Mouse (Mus musculus): ENCODE measurements around the gene Fam217b. TPM values are rescaled to one million over a fixed set of nuclear protein-coding genes. Genes with fewer than 3 reads are reported as not detected.

Fam217b gene
- polyA plus RNA-seq, 1 experiment, result 2.9 TPM

GRCm38 (mm10) chr2:178428676-178429075 lies 14.4 kb downstream of the Fam217b start:
- no peaks in the 10 kb centered on the region for H3K36me3 ChIP-seq (ENCODE audit: control insufficient read depth, insufficient read depth, low read length, poor library complexity, severe bottlenecking)
- H3K27me3 ChIP-seq (ENCODE audit: control insufficient read depth, insufficient read depth, low read length, poor library complexity, severe bottlenecking), result 0 out of 2 replicates have a peak, but pooled peaks cover 1% of the 10 kb centered on the region
- no peak overlapping the region for H3K9ac ChIP-seq (ENCODE audit: low read depth, poor library complexity, severe bottlenecking)
- no peak overlapping the region for H3K4me3 ChIP-seq (ENCODE audit: low read depth, low read length)
- no peak for TF ChIP-seq EP300 (IDR thresholded peaks at IDR 0.05; ENCODE audit: insufficient read depth, low read depth, low read length)
- H3K9me3 ChIP-seq (replicated peaks; ENCODE audit: control insufficient read depth, insufficient read depth, low read length, poor library complexity, severe bottlenecking), result no peaks in the 10 kb centered on the region
- H3K27ac ChIP-seq (ENCODE audit: insufficient read depth, low read length), result no peak overlapping the region
- H3K4me1 ChIP-seq (ENCODE audit: control insufficient read depth, insufficient read depth, low read length), result no peaks in the 10 kb centered on the region

GRCm38 (mm10) chr2:178429426-178429825 lies 15.1 kb downstream of the Fam217b start:
- no peaks in the 10 kb centered on the region for H3K4me1 ChIP-seq (ENCODE audit: control insufficient read depth, insufficient read depth, low read length)
- TF ChIP-seq CTCF (IDR thresholded peaks at IDR 0.05; ENCODE audit: low read depth, low read length) (no peak), EP300 (IDR thresholded peaks at IDR 0.05; ENCODE audit: insufficient read depth, low read depth, low read length) (no peak), POLR2A (IDR thresholded peaks at IDR 0.05; ENCODE audit: insufficient read depth, low read length) (no peak)
- 0 out of 2 replicates have a peak, but pooled peaks cover 1% of the 10 kb centered on the region for H3K27me3 ChIP-seq (ENCODE audit: control insufficient read depth, insufficient read depth, low read length, poor library complexity, severe bottlenecking)
- H3K4me3 ChIP-seq (ENCODE audit: low read depth, low read length), result no peak overlapping the region
- H3K36me3 ChIP-seq (ENCODE audit: control insufficient read depth, insufficient read depth, low read length, poor library complexity, severe bottlenecking), result no peaks in the 10 kb centered on the region
- no peak overlapping the region for H3K27ac ChIP-seq (ENCODE audit: insufficient read depth, low read length)
- no peak overlapping the region for H3K9ac ChIP-seq (ENCODE audit: low read depth, poor library complexity, severe bottlenecking)
- H3K9me3 ChIP-seq (replicated peaks; ENCODE audit: control insufficient read depth, insufficient read depth, low read length, poor library complexity, severe bottlenecking), result no peaks in the 10 kb centered on the region

- Histone ChIP-seq H3K4me3 (ENCODE audit: low read depth, low read length) (no peak within 1 kb of the TSS), H3K27me3 (ENCODE audit: control insufficient read depth, insufficient read depth, low read length, poor library complexity, severe bottlenecking) (0 out of 2 replicates have a peak, but pooled peaks cover 1% of the 10 kb centered on the region), H3K4me1 (ENCODE audit: control insufficient read depth, insufficient read depth, low read length) (no peaks in the 10 kb centered on the region), H3K36me3 (ENCODE audit: control insufficient read depth, insufficient read depth, low read length, poor library complexity, severe bottlenecking) (no peaks in the 10 kb centered on the region), H3K27ac (ENCODE audit: insufficient read depth, low read length) (no peak within 1 kb of the TSS), H3K9ac (ENCODE audit: low read depth, poor library complexity, severe bottlenecking) (no peak within 1 kb of the TSS), H3K9me3 (replicated peaks; ENCODE audit: control insufficient read depth, insufficient read depth, low read length, poor library complexity, severe bottlenecking) (no peaks in the 10 kb centered on the region)
- TF ChIP-seq EP300 (IDR thresholded peaks at IDR 0.05; ENCODE audit: insufficient read depth, low read depth, low read length) (no peak), POLR2A (IDR thresholded peaks at IDR 0.05; ENCODE audit: insufficient read depth, low read length) (no peak), CTCF (IDR thresholded peaks at IDR 0.05; ENCODE audit: low read depth, low read length) (no peak)
These were observed 15.9 kb downstream of the Fam217b start, which contains the start of gene Cdh26 for GRCm38 (mm10) chr2:178430231-178430630. TSS of gene Cdh26 (plus strand) at chr2:178430531.

GRCm38 (mm10) chr2:178433495-178433894 lies 19.2 kb downstream of the Fam217b start:
- no peak for TF ChIP-seq CTCF (IDR thresholded peaks at IDR 0.05; ENCODE audit: low read depth, low read length)
- no peak for TF ChIP-seq POLR2A (IDR thresholded peaks at IDR 0.05; ENCODE audit: insufficient read depth, low read length)
- TF ChIP-seq EP300 (IDR thresholded peaks at IDR 0.05; ENCODE audit: insufficient read depth, low read depth, low read length), result no peak
- Histone ChIP-seq H3K27me3 (ENCODE audit: control insufficient read depth, insufficient read depth, low read length, poor library complexity, severe bottlenecking) (0 out of 2 replicates have a peak, but pooled peaks cover 1% of the 10 kb centered on the region), H3K27ac (ENCODE audit: insufficient read depth, low read length) (no peak overlapping the region), H3K36me3 (ENCODE audit: control insufficient read depth, insufficient read depth, low read length, poor library complexity, severe bottlenecking) (no peaks in the 10 kb centered on the region), H3K9me3 (replicated peaks; ENCODE audit: control insufficient read depth, insufficient read depth, low read length, poor library complexity, severe bottlenecking) (no peaks in the 10 kb centered on the region), H3K4me1 (ENCODE audit: control insufficient read depth, insufficient read depth, low read length) (no peaks in the 10 kb centered on the region), H3K4me3 (ENCODE audit: low read depth, low read length) (no peak overlapping the region), H3K9ac (ENCODE audit: low read depth, poor library complexity, severe bottlenecking) (no peak overlapping the region)

- no peak overlapping the region for H3K27ac ChIP-seq (ENCODE audit: insufficient read depth, low read length)
- no peaks in the 10 kb centered on the region for H3K9me3 ChIP-seq (replicated peaks; ENCODE audit: control insufficient read depth, insufficient read depth, low read length, poor library complexity, severe bottlenecking)
- no peak overlapping the region for H3K9ac ChIP-seq (ENCODE audit: low read depth, poor library complexity, severe bottlenecking)
- 0 out of 2 replicates have a peak, but pooled peaks cover 1% of the 10 kb centered on the region for H3K27me3 ChIP-seq (ENCODE audit: control insufficient read depth, insufficient read depth, low read length, poor library complexity, severe bottlenecking)
- no peaks in the 10 kb centered on the region for H3K4me1 ChIP-seq (ENCODE audit: control insufficient read depth, insufficient read depth, low read length)
- H3K4me3 ChIP-seq (ENCODE audit: low read depth, low read length), result no peak overlapping the region
- no peaks in the 10 kb centered on the region for H3K36me3 ChIP-seq (ENCODE audit: control insufficient read depth, insufficient read depth, low read length, poor library complexity, severe bottlenecking)
- TF ChIP-seq EP300 (IDR thresholded peaks at IDR 0.05; ENCODE audit: insufficient read depth, low read depth, low read length) (no peak), CTCF (IDR thresholded peaks at IDR 0.05; ENCODE audit: low read depth, low read length) (no peak), POLR2A (IDR thresholded peaks at IDR 0.05; ENCODE audit: insufficient read depth, low read length) (no peak)
These were observed 19.6 kb downstream of the Fam217b start for GRCm38 (mm10) chr2:178433903-178434302.

- no peak overlapping the region for H3K4me3 ChIP-seq (ENCODE audit: low read depth, low read length)
- no peak for TF ChIP-seq CTCF (IDR thresholded peaks at IDR 0.05; ENCODE audit: low read depth, low read length)
- no peak for TF ChIP-seq EP300 (IDR thresholded peaks at IDR 0.05; ENCODE audit: insufficient read depth, low read depth, low read length)
- TF ChIP-seq POLR2A (IDR thresholded peaks at IDR 0.05; ENCODE audit: insufficient read depth, low read length), result no peak
- no peaks in the 10 kb centered on the region for H3K27me3 ChIP-seq (ENCODE audit: control insufficient read depth, insufficient read depth, low read length, poor library complexity, severe bottlenecking)
- no peaks in the 10 kb centered on the region for H3K36me3 ChIP-seq (ENCODE audit: control insufficient read depth, insufficient read depth, low read length, poor library complexity, severe bottlenecking)
- no peaks in the 10 kb centered on the region for H3K9me3 ChIP-seq (replicated peaks; ENCODE audit: control insufficient read depth, insufficient read depth, low read length, poor library complexity, severe bottlenecking)
- H3K9ac ChIP-seq (ENCODE audit: low read depth, poor library complexity, severe bottlenecking), result no peak overlapping the region
- no peak overlapping the region for H3K27ac ChIP-seq (ENCODE audit: insufficient read depth, low read length)
- H3K4me1 ChIP-seq (ENCODE audit: control insufficient read depth, insufficient read depth, low read length), result no peaks in the 10 kb centered on the region
These were observed 23.0 kb downstream of the Fam217b start for GRCm38 (mm10) chr2:178437311-178437710.

All from ES-Bruce4 (cell line).